Mouse (Mus musculus) testis, adult 2 months (tissue): Measurements from ENCODE around the gene Ppa2. TPM values are rescaled to one million over a fixed set of nuclear protein-coding genes. Genes with fewer than 3 reads are reported as not detected.

Experiments used
- H3K27ac ChIP-seq: fragments of 200-500 bp; 2 replicates; pipeline ENCODE4 v1.5.1; 2012; ENCODE audit warnings: low read depth, low read length; ENCODE audit not compliant: control insufficient read depth, insufficient read depth
- H3K27me3 ChIP-seq: fragments of 200-500 bp; 2 replicates; pipeline ENCODE4 v1.6.1; 2012; ENCODE audit warnings: mild to moderate bottlenecking, low read length, moderate library complexity; ENCODE audit not compliant: control insufficient read depth, insufficient read depth
- H3K36me3 ChIP-seq: fragments of 200-500 bp; 2 replicates; pipeline ENCODE4 v1.6.1; 2012; ENCODE audit warnings: mild to moderate bottlenecking, low read length; ENCODE audit not compliant: control insufficient read depth, insufficient read depth
- H3K4me1 ChIP-seq: fragments of 200-500 bp; 2 replicates; pipeline ENCODE4 v1.6.1; 2012; ENCODE audit warnings: low read length; ENCODE audit not compliant: control insufficient read depth, insufficient read depth
- H3K4me3 ChIP-seq: fragments of 200-500 bp; 2 replicates; pipeline ENCODE4 v1.5.1; 2012; ENCODE audit warnings: low read depth, mild to moderate bottlenecking, low read length, moderate library complexity, mixed read lengths; ENCODE audit not compliant: control insufficient read depth
- CTCF ChIP-seq: fragments of 200-500 bp; IDR thresholded peaks from 2 replicates; pipeline ENCODE4 v1.5.1; 2012; ENCODE audit warnings: low read depth, mild to moderate bottlenecking, inconsistent platforms, low read length, moderate library complexity; ENCODE audit not compliant: control insufficient read depth, insufficient read depth, insufficient replicate concordance
- POLR2A ChIP-seq: fragments of 200-500 bp; IDR thresholded peaks from 2 replicates; pipeline ENCODE4 v1.6.1; 2012; ENCODE audit warnings: low read depth, mild to moderate bottlenecking, inconsistent platforms, low read length, moderate library complexity; ENCODE audit not compliant: control insufficient read depth
- polyA plus RNA-seq: library from polyadenylated mRNA; depleted of rRNA; stranded (reverse); fragments of >200 nt; gene quantifications from 2 replicates; pipeline ENCODE4 v1.2.3, GENCODE M21; 2012; rRNA removed

Ppa2 gene
- polyA plus RNA-seq: 60.0 and 63.4 TPM in 2 replicates

DNA sequence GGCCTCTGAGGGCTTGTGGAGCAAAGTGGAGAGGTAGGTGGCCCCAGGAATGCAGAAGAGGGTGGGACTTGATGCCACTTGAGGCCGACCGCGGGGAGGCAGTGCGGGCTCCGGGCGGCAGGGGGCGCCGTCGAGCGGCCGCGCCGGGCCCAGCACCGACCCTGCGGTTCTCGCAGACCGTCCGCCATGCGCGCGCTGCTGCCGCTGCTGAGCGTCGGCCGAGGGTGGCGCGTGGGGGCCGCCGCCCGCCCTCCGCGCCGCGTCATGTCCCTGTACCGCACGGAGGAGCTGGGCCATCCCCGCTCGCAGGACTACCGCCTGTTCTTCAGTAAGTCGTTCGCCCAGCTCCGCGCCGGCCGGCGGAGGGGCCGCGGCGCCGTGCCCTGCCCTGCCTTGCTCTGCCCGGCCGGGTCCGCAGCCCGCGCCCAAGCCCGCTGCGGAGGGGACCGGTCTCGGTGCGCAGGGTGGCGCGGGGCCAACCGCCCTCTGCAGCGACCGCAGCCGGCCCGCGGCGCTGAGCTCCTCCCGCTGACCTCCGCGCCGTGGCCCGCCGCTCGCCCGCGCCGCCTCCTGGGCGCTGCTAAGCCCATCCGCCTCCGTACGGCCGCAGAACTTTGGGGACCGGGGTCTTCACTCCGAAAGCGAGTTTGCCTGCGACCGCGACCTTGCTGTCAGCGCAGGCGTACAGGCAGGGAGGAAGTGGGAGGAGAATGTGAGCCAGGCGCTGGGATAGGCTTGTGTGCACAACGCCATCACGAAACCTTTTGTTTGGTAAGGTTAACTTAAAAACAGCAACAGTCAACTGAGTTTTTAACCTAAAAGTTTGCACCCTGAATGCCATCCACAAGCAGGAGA, at the start of gene Ppa2:
Gene Ppa2, plus strand, starts transcription at position 157 of the 855 bp plus-strand sequence.
- Histone ChIP-seq H3K4me3 (peak within 1 kb of the TSS; percentile 85), H3K36me3 (no peaks in the 10 kb centered on the region)

DNA sequence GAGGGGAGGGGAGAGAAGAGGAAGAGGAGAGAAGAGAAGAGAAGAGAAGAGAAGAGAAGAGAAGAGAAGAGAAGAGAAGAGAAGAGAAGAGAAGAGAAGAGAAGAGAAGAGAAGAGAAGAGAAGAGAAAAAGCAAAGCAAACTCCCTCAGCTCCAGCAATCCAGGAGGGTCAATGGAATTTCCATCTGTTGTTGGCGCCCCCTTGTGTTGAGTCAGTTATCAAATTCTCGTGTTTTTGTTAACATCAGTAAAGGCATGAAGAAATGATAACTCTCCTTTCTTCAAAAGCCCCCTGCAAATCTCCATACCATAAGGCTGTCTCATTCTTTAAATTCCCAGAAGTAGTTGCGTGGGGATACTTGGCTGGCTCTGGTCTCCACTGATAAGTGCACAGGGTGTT, 38.0 kb upstream of the Ppa2 start:
- Histone ChIP-seq H3K27me3 (no peaks in the 10 kb centered on the region), H3K4me1 (no peaks in the 10 kb centered on the region), H3K27ac (no peak overlapping the region), H3K36me3 (no peaks in the 10 kb centered on the region), H3K4me3 (no peak overlapping the region)
- no peak for TF ChIP-seq CTCF
- no peak for TF ChIP-seq POLR2A

More for the DNA sequence above, at the start of gene Ppa2:
- Histone ChIP-seq H3K4me1 (peaks cover 6% of the 10 kb centered on the region), H3K27me3 (no peaks in the 10 kb centered on the region), H3K27ac (peak within 1 kb of the TSS; percentile 91)
- peak; percentile 85 for TF ChIP-seq CTCF
- TF ChIP-seq POLR2A: peak; percentile 58

- H3K4me3 ChIP-seq: no peak overlapping the region
- no peaks in the 10 kb centered on the region for H3K4me1 ChIP-seq
- no peak for TF ChIP-seq POLR2A
- TF ChIP-seq CTCF: no peak
- H3K27me3 ChIP-seq: no peaks in the 10 kb centered on the region
- no peak overlapping the region for H3K27ac ChIP-seq
- no peaks in the 10 kb centered on the region for H3K36me3 ChIP-seq
These were observed 25.3 kb upstream of the Ppa2 start for GRCm38 (mm10) chr3:133284587-133284986.

DNA sequence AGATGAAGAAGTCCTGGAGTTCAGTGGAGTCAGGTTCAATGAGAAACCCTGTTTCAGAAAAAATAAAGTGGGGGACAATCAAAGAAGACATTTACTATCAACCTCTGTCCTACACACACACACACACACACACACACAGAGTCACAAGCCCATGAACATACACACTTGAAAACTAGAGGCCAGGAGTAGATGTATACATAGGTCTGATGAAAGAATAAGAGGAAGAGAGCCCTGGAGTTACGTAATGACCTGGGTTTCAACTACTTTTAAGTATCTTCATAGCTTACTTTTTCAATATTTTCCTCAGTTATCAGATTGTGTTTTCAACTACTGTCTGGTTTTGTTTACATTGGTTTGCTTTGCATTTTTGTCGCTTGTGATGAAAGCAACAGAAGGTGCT, 21.1 kb upstream of the Ppa2 start:
- Histone ChIP-seq H3K27me3 (no peaks in the 10 kb centered on the region), H3K36me3 (no peaks in the 10 kb centered on the region), H3K4me1 (no peaks in the 10 kb centered on the region), H3K27ac (no peak overlapping the region), H3K4me3 (no peak overlapping the region)
- TF ChIP-seq POLR2A (no peak), CTCF (no peak)

DNA sequence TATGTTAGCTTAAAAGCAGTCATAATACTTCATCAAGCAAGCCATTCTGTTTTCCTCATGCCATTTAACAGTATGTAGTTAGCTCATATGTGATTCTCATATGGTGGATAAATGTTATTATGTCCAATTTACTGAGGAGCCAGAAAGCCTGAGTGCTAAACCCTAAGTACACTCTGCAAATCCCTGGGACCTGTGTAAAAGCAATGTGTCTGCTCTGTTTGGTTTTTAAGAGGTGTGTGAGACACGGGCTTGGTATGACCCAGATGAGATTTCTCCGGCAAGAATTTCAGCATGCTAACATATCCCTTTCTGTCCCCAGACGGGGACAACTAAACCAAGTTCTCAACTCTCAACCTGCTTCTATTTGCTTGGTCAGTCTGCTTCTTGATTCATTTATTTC, 5.6 kb upstream of the Ppa2 start:
- Histone ChIP-seq H3K36me3 (no peaks in the 10 kb centered on the region), H3K4me3 (no peak overlapping the region), H3K4me1 (peaks cover 2% of the 10 kb centered on the region; the same call in 1 of the 2 replicates), H3K27me3 (no peaks in the 10 kb centered on the region), H3K27ac (no peak overlapping the region)
- TF ChIP-seq CTCF (no peak), POLR2A (no peak)

DNA sequence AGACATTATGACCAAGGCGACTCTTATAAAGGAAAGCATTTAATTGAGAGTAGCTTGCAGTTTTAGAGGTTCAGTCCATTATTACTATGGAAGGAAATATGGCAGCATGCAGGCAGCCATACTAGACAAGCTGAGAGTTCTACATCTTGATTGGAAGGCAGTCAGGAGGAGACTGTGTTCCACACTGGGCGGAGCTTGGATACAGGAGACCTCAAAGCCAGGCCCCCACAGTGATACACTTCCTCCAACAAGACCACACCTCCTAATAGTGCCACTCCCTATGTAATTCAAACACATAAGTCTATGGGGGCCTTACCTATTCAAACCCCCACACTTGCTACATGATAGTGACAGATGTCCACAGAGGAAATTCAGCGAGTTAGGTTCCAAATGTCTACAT, 1.5 kb upstream of the Ppa2 start:
- Histone ChIP-seq H3K4me1 (peaks cover 6% of the 10 kb centered on the region), H3K4me3 (no peak overlapping the region), H3K27me3 (no peaks in the 10 kb centered on the region), H3K36me3 (no peaks in the 10 kb centered on the region), H3K27ac (no peak overlapping the region)
- TF ChIP-seq POLR2A: no peak
- no peak for TF ChIP-seq CTCF

- TF ChIP-seq CTCF (no peak), POLR2A (no peak)
- H3K4me1 ChIP-seq: peaks cover 6% of the 10 kb centered on the region
- H3K27me3 ChIP-seq: no peaks in the 10 kb centered on the region
- no peaks in the 10 kb centered on the region for H3K36me3 ChIP-seq
- H3K4me3 ChIP-seq: peak overlapping the region; percentile 85
- no peak overlapping the region for H3K27ac ChIP-seq
These were observed 551 bp upstream of the Ppa2 start for GRCm38 (mm10) chr3:133309359-133309758.

GRCm38 (mm10) chr3:133310809-133311179, 884 bp downstream of the Ppa2 start:
- peak overlapping the region; percentile 91 for H3K27ac ChIP-seq
- peak overlapping the region; percentile 85 for H3K4me3 ChIP-seq
- no peaks in the 10 kb centered on the region for H3K36me3 ChIP-seq
- H3K27me3 ChIP-seq: no peaks in the 10 kb centered on the region
- peaks cover 6% of the 10 kb centered on the region for H3K4me1 ChIP-seq
- TF ChIP-seq CTCF (no peak), POLR2A (no peak)
